Mouse (Mus musculus) cerebellum, adult 2 months (tissue): ENCODE data around the gene Tlk2. TPM values are rescaled to one million over a fixed set of nuclear protein-coding genes. Genes with fewer than 3 reads are reported as not detected.

ENCODE experiments used
- DNase-seq, 2 experiments: peaks; one replicate each; pipeline ENCODE4 v3.0.0; 2021
- H3K27ac ChIP-seq: fragments of 200-500 bp; 2 replicates; pipeline ENCODE4 v1.5.1; 2012; ENCODE audit warnings: low read length, control low read depth, inconsistent platforms; ENCODE audit not compliant: insufficient read depth
- H3K27me3 ChIP-seq: fragments of 200-500 bp; 2 replicates; pipeline ENCODE4 v1.6.1; 2012; ENCODE audit warnings: inconsistent platforms, mild to moderate bottlenecking, low read length, moderate library complexity; ENCODE audit not compliant: control insufficient read depth, insufficient read depth
- H3K4me1 ChIP-seq: fragments of 200-500 bp; 2 replicates; pipeline ENCODE4 v1.6.1; 2011; ENCODE audit warnings: low read length; ENCODE audit not compliant: control insufficient read depth, insufficient read depth
- H3K4me3 ChIP-seq: fragments of 200-500 bp; replicated peaks from 2 replicates; pipeline ENCODE3; 2011; ENCODE audit warnings: mild to moderate bottlenecking, low read depth, low read length, control low read depth; ENCODE audit not compliant: insufficient read depth
- CTCF ChIP-seq: fragments of 200-500 bp; IDR thresholded peaks from 2 replicates; pipeline ENCODE4 v1.5.1; 2011; ENCODE audit warnings: low read depth, mild to moderate bottlenecking, control low read depth, low read length, moderate library complexity, borderline replicate concordance; ENCODE audit not compliant: insufficient read depth
- POLR2A ChIP-seq: fragments of 200-500 bp; IDR thresholded peaks from 2 replicates; pipeline ENCODE4 v1.6.1; 2011; ENCODE audit warnings: low read length, control low read depth, borderline replicate concordance; ENCODE audit not compliant: insufficient read depth
- WGBS: fragments of 180-500 bp; shearing (Covaris S2); methylation state at CpG from one replicate; pipeline ENCODE4 v1.1.7; 2018; 5-methylcytosine and 5-hydroxymethylcytosine counted together
- polyA plus RNA-seq: library from polyadenylated mRNA; depleted of rRNA; stranded (reverse); fragments of >200 nt; gene quantifications from 2 replicates; pipeline ENCODE4 v1.2.3, GENCODE M21; 2012

Tlk2 gene
- polyA plus RNA-seq, 1 experiment, result 44.6 TPM

GRCm38 (mm10) chr11:105146593-105146992 is 32.0 kb upstream of the Tlk2 start, which contains the start of gene Gm10842:
Gene Gm10842 (plus strand): TSS chr11:105146893.
- no peak for DNase-seq
- TF ChIP-seq CTCF, result no peak
- TF ChIP-seq POLR2A, result no peak
- Histone ChIP-seq H3K4me1 (no peaks in the 10 kb centered on the region), H3K27me3 (no peaks in the 10 kb centered on the region), H3K4me3 (no peak within 1 kb of the TSS), H3K27ac (no peak within 1 kb of the TSS)
- WGBS, result 43% methylated on average over 3 of the region's 3 CpGs

DNA sequence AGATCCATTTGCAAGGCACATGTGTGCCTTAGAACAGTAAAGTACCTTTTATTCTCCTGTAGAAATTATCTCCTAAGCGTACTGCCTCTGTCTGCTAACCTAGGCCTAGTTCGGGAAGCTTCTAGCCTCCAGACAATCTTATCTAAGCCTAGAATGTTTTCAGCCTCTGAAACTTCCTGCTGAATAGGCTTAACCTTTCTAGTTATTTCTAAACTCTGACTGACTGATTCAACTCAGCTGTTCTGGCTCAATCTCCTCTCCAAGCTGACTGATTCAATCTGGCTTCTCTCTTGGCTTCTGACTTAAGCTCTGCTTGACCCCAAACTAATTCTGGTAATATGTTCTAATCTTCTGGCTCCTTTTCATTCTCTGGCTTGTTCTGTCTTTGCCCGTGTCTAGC is 29.3 kb upstream of the Tlk2 start:
- no peaks in the 10 kb centered on the region for H3K4me1 ChIP-seq
- TF ChIP-seq CTCF (no peak), POLR2A (no peak)
- no peak for DNase-seq
- no peak overlapping the region for H3K4me3 ChIP-seq
- whole genome bisulfite sequencing, result 80% methylated on average over 3 of the region's 3 CpGs
- no peak overlapping the region for H3K27ac ChIP-seq
- no peaks in the 10 kb centered on the region for H3K27me3 ChIP-seq

- TF ChIP-seq CTCF (no peak), POLR2A (no peak)
- H3K4me1 ChIP-seq, result no peaks in the 10 kb centered on the region
- H3K27me3 ChIP-seq, result no peaks in the 10 kb centered on the region
- no peak overlapping the region for H3K27ac ChIP-seq
- H3K4me3 ChIP-seq, result no peak overlapping the region
- DNase-seq, result no peak
- WGBS, result 94% methylated on average over 1 of the region's 1 CpGs
Measured at GRCm38 (mm10) chr11:105149766-105150165, 28.8 kb upstream of the Tlk2 start.

DNA sequence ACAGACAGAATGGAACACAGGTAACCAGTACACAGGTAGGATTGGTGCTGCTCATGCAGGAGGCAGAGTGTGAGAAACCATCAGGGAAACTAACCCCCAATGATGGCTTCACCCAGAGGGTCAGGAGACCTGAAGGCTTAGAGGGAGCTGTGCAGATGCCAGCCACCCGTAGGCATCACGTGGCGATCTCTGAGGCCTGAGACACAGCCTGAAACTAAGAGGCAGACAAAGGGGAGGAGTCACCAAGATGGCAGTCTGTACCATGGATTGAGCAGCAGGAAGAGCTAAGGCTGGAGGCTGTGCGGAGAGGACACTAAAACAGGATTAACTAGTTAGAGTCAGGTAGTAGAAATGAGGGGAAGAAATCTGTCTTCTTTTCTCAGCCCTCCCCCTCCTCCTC is 27.9 kb upstream of the Tlk2 start:
- no peak overlapping the region for H3K27ac ChIP-seq
- no peak for DNase-seq
- H3K4me1 ChIP-seq, result no peaks in the 10 kb centered on the region
- TF ChIP-seq POLR2A, result no peak
- no peak for TF ChIP-seq CTCF
- H3K27me3 ChIP-seq, result no peaks in the 10 kb centered on the region
- 33% methylated on average over 4 of the region's 4 CpGs for WGBS
- H3K4me3 ChIP-seq, result no peak overlapping the region

- 27% methylated on average over 19 of the region's 19 CpGs for WGBS
- Histone ChIP-seq H3K4me3 (no peak overlapping the region), H3K4me1 (no peaks in the 10 kb centered on the region), H3K27ac (no peak overlapping the region), H3K27me3 (no peaks in the 10 kb centered on the region)
- no peak for TF ChIP-seq POLR2A
- no peak for TF ChIP-seq CTCF
- no peak for DNase-seq
Measured at GRCm38 (mm10) chr11:105151226-105152016, 27.2 kb upstream of the Tlk2 start.

- no peak for DNase-seq
- Histone ChIP-seq H3K27me3 (no peaks in the 10 kb centered on the region), H3K4me1 (no peaks in the 10 kb centered on the region), H3K27ac (no peak overlapping the region), H3K4me3 (no peak overlapping the region)
- TF ChIP-seq CTCF (no peak), POLR2A (no peak)
- WGBS, result 81% methylated on average over 4 of the region's 4 CpGs
Measured at GRCm38 (mm10) chr11:105152017-105152300, 26.6 kb upstream of the Tlk2 start.

GRCm38 (mm10) chr11:105152357-105152899 is 26.2 kb upstream of the Tlk2 start:
- no peak for TF ChIP-seq CTCF
- TF ChIP-seq POLR2A, result no peak

DNA sequence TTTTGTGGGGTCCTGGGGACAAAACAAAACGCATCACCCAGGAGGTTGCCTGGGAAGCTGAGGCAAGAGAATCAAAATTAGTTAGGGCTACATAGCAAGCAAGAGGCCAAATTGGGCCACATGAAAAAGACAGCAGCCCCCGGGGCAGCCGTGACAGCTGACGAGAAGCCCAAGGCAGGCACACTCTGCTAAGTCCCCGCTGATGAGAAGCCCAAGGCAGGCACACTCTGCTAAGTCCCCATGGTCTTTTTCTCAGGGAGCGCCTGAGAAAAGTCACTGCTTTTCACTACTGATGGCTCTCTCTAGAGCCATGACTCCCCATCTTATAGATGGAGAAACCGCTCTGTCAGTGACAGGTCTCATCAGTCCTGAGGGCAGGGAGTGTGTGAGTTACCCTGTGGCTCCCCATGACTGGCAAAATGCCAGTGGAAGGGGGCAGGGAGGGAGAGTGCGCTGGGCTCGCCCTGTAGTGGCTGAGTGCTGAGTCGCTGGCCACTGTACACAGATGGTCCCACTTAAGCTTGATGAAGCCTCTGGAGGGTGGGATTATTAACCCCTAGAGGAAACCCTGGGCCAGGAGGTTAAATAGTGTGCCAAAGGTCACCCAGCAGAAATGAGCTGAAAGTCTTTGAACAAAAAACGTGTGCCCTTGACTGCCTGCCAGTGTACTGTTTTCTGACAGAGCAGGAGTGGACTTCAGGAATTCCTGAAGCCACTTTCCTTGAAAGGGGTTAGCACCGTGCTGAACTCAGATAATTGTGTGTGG is 25.4 kb upstream of the Tlk2 start:
- Histone ChIP-seq H3K4me3 (no peak overlapping the region), H3K4me1 (no peaks in the 10 kb centered on the region), H3K27me3 (no peaks in the 10 kb centered on the region), H3K27ac (no peak overlapping the region)
- WGBS, result 13% methylated on average over 12 of the region's 12 CpGs
- TF ChIP-seq POLR2A (no peak), CTCF (no peak)
- no peak for DNase-seq

More at GRCm38 (mm10) chr11:105152357-105152899, 26.2 kb upstream of the Tlk2 start:
- H3K27me3 ChIP-seq, result no peaks in the 10 kb centered on the region
- no peak for DNase-seq
- H3K4me1 ChIP-seq, result no peaks in the 10 kb centered on the region
- no peak overlapping the region for H3K4me3 ChIP-seq
- 89% methylated on average over 11 of the region's 11 CpGs for WGBS
- H3K27ac ChIP-seq, result no peak overlapping the region
